Mouse (Mus musculus): Measurements from ENCODE around the gene Olfr1173. TPM values are rescaled to one million over a fixed set of nuclear protein-coding genes. Genes with fewer than 3 reads are reported as not detected.

The Olfr1173 gene
- not detected for polyA plus RNA-seq (2014; fragmentation: Illumina TruSeq; extraction: RNeasy Lipid Tissue Mini Kit (QIAGEN cat#74804); ENCODE audit: low read depth, low replicate concordance)

GRCm38 (mm10) chr2:88279775-88280174, at the start of gene Olfr1173:
Gene Olfr1173, minus strand, starts transcription at chr2:88279875.

GRCm38 (mm10) chr2:88327115-88327514, 47.4 kb upstream of the Olfr1173 start, which contains the start of gene Olfr1175-ps:
Gene Olfr1175-ps, minus strand, starts transcription at chr2:88327215.

GRCm38 (mm10) chr2:88315035-88315434, 35.4 kb upstream of the Olfr1173 start, which contains the start of gene Olfr1174-ps:
Gene Olfr1174-ps, minus strand, starts transcription at chr2:88315135.

GRCm38 (mm10) chr2:88228234-88228633, 51.4 kb downstream of the Olfr1173 start, which contains the start of gene Olfr1170:
Gene Olfr1170, minus strand, starts transcription at chr2:88228334.

Other genes with a start within 250 kb of the Olfr1173 start
- gene Olfr73, start 242.2 kb downstream of the Olfr1173 start, polyA plus RNA-seq (2014; fragmentation: Illumina TruSeq; extraction: RNeasy Lipid Tissue Mini Kit (QIAGEN cat#74804); ENCODE audit: low read depth, low replicate concordance) = not detected
- not detected for gene Olfr1162, start 228.7 kb downstream of the Olfr1173 start, polyA plus RNA-seq (2014; fragmentation: Illumina TruSeq; extraction: RNeasy Lipid Tissue Mini Kit (QIAGEN cat#74804); ENCODE audit: low read depth, low replicate concordance)
- not detected for gene Olfr1163, start 208.0 kb downstream of the Olfr1173 start, polyA plus RNA-seq (2014; fragmentation: Illumina TruSeq; extraction: RNeasy Lipid Tissue Mini Kit (QIAGEN cat#74804); ENCODE audit: low read depth, low replicate concordance)
- not detected for gene Olfr1164, start 185.9 kb downstream of the Olfr1173 start, polyA plus RNA-seq (2014; fragmentation: Illumina TruSeq; extraction: RNeasy Lipid Tissue Mini Kit (QIAGEN cat#74804); ENCODE audit: low read depth, low replicate concordance)
- not detected for gene Olfr1166, start 151.6 kb downstream of the Olfr1173 start, polyA plus RNA-seq (2014; fragmentation: Illumina TruSeq; extraction: RNeasy Lipid Tissue Mini Kit (QIAGEN cat#74804); ENCODE audit: low read depth, low replicate concordance)
- gene Olfr1167, start 124.7 kb downstream of the Olfr1173 start, polyA plus RNA-seq (2014; fragmentation: Illumina TruSeq; extraction: RNeasy Lipid Tissue Mini Kit (QIAGEN cat#74804); ENCODE audit: low read depth, low replicate concordance) = not detected
- not detected for gene Olfr1168, start 98.0 kb downstream of the Olfr1173 start, polyA plus RNA-seq (2014; fragmentation: Illumina TruSeq; extraction: RNeasy Lipid Tissue Mini Kit (QIAGEN cat#74804); ENCODE audit: low read depth, low replicate concordance)
- not detected for gene Olfr1170, start 51.5 kb downstream of the Olfr1173 start, polyA plus RNA-seq (2014; fragmentation: Illumina TruSeq; extraction: RNeasy Lipid Tissue Mini Kit (QIAGEN cat#74804); ENCODE audit: low read depth, low replicate concordance)
- gene Olfr1174-ps, start 35.3 kb upstream of the Olfr1173 start, polyA plus RNA-seq (2014; fragmentation: Illumina TruSeq; extraction: RNeasy Lipid Tissue Mini Kit (QIAGEN cat#74804); ENCODE audit: low read depth, low replicate concordance) = not detected
- not detected for gene Olfr1175-ps, start 47.3 kb upstream of the Olfr1173 start, polyA plus RNA-seq (2014; fragmentation: Illumina TruSeq; extraction: RNeasy Lipid Tissue Mini Kit (QIAGEN cat#74804); ENCODE audit: low read depth, low replicate concordance)
- gene Olfr1176, start 56.8 kb upstream of the Olfr1173 start, polyA plus RNA-seq (2014; fragmentation: Illumina TruSeq; extraction: RNeasy Lipid Tissue Mini Kit (QIAGEN cat#74804); ENCODE audit: low read depth, low replicate concordance) = not detected
- gene Olfr1177-ps, start 66.6 kb upstream of the Olfr1173 start, polyA plus RNA-seq (2014; fragmentation: Illumina TruSeq; extraction: RNeasy Lipid Tissue Mini Kit (QIAGEN cat#74804); ENCODE audit: low read depth, low replicate concordance) = not detected
- not detected for gene Olfr1178, start 107.2 kb upstream of the Olfr1173 start, polyA plus RNA-seq (2014; fragmentation: Illumina TruSeq; extraction: RNeasy Lipid Tissue Mini Kit (QIAGEN cat#74804); ENCODE audit: low read depth, low replicate concordance)
- not detected for gene Olfr1179, start 126.6 kb upstream of the Olfr1173 start, polyA plus RNA-seq (2014; fragmentation: Illumina TruSeq; extraction: RNeasy Lipid Tissue Mini Kit (QIAGEN cat#74804); ENCODE audit: low read depth, low replicate concordance)
- gene Olfr1180, start 139.3 kb upstream of the Olfr1173 start, polyA plus RNA-seq (2014; fragmentation: Illumina TruSeq; extraction: RNeasy Lipid Tissue Mini Kit (QIAGEN cat#74804); ENCODE audit: low read depth, low replicate concordance) = not detected
- not detected for gene Olfr1181, start 146.3 kb upstream of the Olfr1173 start, polyA plus RNA-seq (2014; fragmentation: Illumina TruSeq; extraction: RNeasy Lipid Tissue Mini Kit (QIAGEN cat#74804); ENCODE audit: low read depth, low replicate concordance)
- not detected for gene Gm13757, start 169.3 kb upstream of the Olfr1173 start, polyA plus RNA-seq (2014; fragmentation: Illumina TruSeq; extraction: RNeasy Lipid Tissue Mini Kit (QIAGEN cat#74804); ENCODE audit: low read depth, low replicate concordance)
- not detected for gene Olfr1183, start 175.0 kb upstream of the Olfr1173 start, polyA plus RNA-seq (2014; fragmentation: Illumina TruSeq; extraction: RNeasy Lipid Tissue Mini Kit (QIAGEN cat#74804); ENCODE audit: low read depth, low replicate concordance)
- not detected for gene Olfr1184, start 203.7 kb upstream of the Olfr1173 start, polyA plus RNA-seq (2014; fragmentation: Illumina TruSeq; extraction: RNeasy Lipid Tissue Mini Kit (QIAGEN cat#74804); ENCODE audit: low read depth, low replicate concordance)
- not detected for gene Olfr1185-ps1, start 213.4 kb upstream of the Olfr1173 start, polyA plus RNA-seq (2014; fragmentation: Illumina TruSeq; extraction: RNeasy Lipid Tissue Mini Kit (QIAGEN cat#74804); ENCODE audit: low read depth, low replicate concordance)
- gene Olfr1186, start 238.7 kb upstream of the Olfr1173 start, polyA plus RNA-seq (2014; fragmentation: Illumina TruSeq; extraction: RNeasy Lipid Tissue Mini Kit (QIAGEN cat#74804); ENCODE audit: low read depth, low replicate concordance) = not detected

Measured in heart, adult 10 weeks (tissue).